Mouse (Mus musculus) kidney, postnatal 10 days (tissue): ENCODE measurements around the gene Mdm2.
A peak's percentile ranks its signal among the peaks of the same experiment; 100 is the strongest.

Experiments used
- DNase-seq: peaks from one replicate; pipeline ENCODE4 v3.0.0; 2021; ENCODE audit warnings: mixed read lengths

The Mdm2 gene

DNA sequence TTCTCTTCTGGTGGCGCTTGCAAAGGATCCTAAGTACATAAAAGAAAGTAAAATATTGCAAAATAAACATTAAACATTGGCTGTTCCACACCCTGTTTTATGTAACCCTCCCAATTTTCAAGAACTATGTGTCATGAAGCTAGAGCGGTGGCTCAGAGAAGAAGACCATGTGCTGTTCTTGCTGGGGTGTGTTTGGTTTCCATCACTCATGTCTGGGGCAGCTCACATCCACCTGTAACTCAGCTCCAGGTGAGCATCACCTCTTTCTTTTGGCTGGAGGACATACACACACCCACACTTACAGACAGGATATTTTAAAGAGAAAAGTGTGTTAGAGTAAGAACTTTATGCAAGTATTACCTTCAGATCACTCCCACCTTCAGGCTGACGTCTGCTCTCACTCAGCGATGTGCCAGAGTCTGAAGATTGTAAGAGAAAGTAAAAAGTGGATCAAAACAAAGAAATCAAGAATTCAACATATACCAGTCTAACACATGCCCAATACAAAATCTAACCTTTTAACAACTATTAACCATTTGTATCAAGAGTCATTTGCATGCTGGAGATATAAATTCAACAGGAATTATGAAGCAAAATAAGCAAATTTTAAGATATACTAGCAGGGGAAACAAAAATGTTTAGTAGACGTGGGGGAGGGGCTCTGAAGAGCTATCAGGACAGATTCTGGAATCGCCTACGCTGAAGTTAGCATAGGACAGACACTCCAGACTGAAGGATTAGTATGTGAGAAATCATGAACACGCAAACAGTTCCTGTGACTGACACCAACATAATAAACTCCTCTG is 14.3 kb downstream of the Mdm2 start:
- DNase-seq, result no peak

DNA sequence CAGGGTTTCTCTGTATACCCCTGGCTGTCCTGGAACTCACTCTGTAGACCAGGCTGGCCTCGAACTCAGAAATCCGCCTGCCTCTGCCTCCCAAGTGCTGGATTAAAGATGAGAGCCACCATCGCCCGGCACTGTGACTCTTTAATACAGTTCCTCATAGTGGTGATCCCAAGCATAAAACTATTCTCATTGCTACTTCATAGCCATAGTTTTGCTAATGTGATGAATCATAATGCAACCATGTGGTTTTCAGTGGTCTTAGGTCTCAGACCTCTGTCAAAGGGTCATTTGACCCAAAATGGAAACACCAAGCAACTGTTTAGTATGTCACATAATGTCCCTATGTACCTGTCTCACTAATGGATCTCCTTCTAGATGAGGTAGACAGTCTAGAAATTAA is 15.0 kb downstream of the Mdm2 start:
- no peak for DNase-seq

- no peak for DNase-seq
These were observed 15.5 kb downstream of the Mdm2 start for GRCm38 (mm10) chr10:117695027-117695426.

DNA sequence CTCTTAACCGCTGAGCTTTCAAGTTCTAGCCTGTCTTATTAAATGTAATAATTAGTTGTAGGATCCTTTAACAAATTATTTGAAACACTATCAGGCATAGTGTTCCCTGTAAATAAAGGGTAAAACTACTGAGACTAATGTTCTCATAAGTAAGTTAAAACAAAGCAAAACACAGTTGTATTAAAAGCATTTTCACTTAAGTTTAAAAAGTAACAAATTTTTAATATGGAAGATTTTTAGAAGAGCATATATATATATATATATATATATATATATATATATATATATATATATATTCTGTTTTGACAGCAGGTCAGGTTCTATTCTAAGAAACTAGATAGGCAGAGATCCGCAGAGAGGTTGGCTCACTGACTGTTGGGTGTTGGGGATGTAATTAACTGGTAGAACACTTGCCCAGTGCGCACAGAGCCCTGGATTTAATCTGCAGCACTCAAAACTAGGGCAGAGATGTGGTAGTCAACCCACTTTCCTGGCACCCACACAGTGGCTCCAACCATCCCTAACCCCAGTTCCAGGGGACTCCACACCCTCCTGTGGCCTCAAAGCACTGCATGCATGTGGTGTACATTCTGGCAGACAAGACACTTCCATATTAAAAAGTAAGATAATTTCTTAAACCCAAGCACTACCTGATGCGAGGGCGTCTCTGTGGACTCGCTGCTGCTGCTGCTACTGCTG is 16.2 kb downstream of the Mdm2 start:
- DNase-seq, result no peak

GRCm38 (mm10) chr10:117692953-117693352 is 17.6 kb downstream of the Mdm2 start:
- no peak for DNase-seq

- no peak for DNase-seq
These were observed 18.4 kb downstream of the Mdm2 start for GRCm38 (mm10) chr10:117692173-117692572.

GRCm38 (mm10) chr10:117691389-117691968 is 19.1 kb downstream of the Mdm2 start:
- DNase-seq, result no peak

- no peak for DNase-seq
These were observed 19.7 kb downstream of the Mdm2 start for GRCm38 (mm10) chr10:117690770-117691296.

DNA sequence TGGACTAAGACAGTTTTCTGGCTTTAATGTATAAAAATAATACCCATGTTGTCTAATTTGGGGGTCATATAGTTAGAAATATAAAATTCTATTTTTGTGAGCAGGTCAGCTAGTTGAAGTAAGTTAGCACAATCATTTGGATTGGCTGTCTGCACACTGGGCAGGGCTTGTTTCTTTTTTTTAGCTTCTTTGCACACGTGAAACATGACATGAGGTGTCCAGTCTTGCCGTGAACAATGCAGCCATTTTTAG is 20.5 kb downstream of the Mdm2 start:
- DNase-seq, result no peak

- no peak for DNase-seq
These were observed 21.1 kb downstream of the Mdm2 start for GRCm38 (mm10) chr10:117689297-117690100.

DNA sequence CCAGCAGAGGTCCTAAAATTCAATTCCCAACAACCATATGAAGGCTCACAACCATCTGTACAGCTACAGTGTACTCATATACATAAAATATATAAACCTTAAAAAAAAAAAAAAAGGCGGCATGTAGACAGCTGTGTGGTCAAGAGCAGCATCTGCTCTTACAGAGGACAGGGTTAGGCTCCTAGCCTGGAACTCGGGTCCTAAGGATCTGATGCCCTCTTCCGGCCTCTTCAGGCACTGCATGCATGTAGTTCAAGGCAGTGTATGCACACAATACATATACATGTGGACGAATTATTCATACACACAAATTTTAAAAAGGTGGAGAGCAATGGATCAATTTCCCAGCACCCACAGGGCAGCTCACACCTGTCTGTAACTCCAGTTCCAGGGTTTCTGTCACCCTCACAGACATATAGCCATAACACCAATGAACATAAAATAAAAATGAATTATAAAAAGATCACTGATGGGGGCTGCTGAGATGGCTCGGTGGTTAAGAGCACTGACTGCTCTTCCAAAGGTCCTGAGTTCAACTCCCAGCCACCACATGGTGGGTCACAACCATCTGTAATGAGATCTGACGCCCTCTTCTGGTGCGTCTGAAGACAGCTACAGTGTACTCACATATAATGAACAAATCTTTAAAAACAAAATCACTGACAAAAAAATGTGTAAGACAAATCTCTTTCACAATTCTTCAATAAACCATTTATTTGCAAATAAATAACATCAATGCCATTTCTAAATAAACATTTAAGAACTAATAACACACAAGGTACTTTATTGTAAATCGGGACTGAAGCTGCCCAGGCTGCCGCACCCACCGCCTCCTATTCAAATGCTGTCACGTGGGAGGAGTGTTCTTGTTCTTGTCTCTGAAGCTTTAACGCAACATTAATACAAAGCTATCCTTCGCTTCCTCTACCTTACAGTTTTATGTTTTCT is 22.1 kb downstream of the Mdm2 start:
- peak; percentile 63 for DNase-seq

DNA sequence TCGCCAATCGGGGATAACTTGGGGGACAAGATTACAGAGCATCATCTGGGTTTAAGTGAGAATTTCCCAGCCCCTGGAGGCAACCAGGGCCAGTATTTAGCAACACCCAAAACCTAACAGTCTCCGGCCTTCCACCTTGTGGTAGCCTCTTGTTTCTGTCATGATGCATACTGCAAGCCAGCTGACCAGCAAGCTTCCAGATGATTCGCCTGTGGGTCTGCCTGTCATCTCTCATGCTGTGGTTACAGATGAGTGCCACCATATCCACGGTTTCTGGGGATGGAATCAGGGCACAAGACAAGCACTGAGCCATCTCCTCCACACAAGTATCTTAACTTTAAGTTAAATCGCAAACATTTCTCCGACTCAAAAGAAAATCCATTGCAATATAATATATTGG is 23.0 kb downstream of the Mdm2 start:
- DNase-seq, result peak; percentile 15

DNA sequence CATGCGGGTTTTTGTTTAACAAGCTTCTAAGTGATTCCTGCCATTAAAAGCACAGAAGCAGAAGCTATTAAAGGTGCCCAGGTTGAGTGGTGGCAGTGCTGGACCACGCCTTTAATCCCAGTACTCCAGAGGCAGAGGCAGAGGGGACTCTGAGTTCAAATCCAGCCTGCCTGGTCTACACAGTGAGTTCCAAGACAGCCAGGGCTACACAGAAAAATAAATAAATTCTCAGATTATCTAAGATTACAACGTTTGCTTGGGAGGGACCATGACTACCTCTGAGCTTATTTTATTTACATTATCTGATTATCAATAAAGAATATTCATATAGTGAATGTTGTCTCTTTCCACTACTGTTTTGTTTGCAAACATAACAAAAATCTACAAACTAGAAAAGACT is 23.5 kb downstream of the Mdm2 start:
- DNase-seq, result no peak

GRCm38 (mm10) chr10:117685849-117686591 is 24.5 kb downstream of the Mdm2 start:
- no peak for DNase-seq

- no peak for DNase-seq
These were observed 25.2 kb downstream of the Mdm2 start for GRCm38 (mm10) chr10:117685171-117685848.

- peak; percentile 10 for DNase-seq
These were observed 26.0 kb downstream of the Mdm2 start for GRCm38 (mm10) chr10:117684298-117685170.

GRCm38 (mm10) chr10:117683734-117684037 is 26.9 kb downstream of the Mdm2 start:
- no peak for DNase-seq

- DNase-seq, result peak; percentile 6
These were observed 27.5 kb downstream of the Mdm2 start for GRCm38 (mm10) chr10:117682858-117683733.
